Mouse (Mus musculus) mature B cell (primary cell): ENCODE data around the gene Gnaz.

Source experiments
- in situ Hi-C: fragments of 300-500 bp; cut with MboI; formaldehyde crosslinking; loops from 2 replicates; pipeline ENCODE4 v1.14.3; 2019

Gnaz gene

DNA sequence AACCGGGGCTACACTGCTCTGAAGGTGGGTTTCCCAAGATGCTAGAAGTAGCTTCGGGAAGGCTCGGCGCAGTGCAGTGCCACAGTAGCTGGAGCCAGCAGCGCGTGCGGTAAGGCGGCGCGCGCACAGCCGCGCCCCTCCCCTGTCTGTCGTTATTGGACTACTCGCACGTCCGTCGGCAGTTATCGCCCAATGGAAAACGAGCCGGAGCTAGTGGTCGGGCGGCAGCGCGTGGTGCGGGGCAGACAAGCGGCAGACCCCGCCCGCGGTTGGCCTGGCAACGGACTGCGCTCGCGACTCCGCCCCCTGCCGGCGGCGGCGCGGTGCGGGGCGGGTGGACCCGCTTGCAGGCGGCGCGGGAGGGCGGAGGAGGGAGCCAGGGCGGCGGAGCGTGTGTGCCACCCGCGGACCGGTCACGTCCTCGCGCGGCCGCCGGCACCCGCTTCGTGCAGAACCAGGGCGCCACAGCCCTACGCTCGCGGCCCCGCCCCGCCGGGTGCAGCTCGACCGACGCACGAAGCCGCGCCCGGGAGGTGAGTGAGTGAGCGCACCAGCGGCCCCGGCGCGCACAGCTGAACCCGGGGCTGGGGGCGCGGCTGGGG, at the start of gene Gnaz:
Gene Gnaz (plus strand): TSS at position 328 of the 602 bp plus-strand sequence.
- in situ Hi-C loops = no loop called here

DNA sequence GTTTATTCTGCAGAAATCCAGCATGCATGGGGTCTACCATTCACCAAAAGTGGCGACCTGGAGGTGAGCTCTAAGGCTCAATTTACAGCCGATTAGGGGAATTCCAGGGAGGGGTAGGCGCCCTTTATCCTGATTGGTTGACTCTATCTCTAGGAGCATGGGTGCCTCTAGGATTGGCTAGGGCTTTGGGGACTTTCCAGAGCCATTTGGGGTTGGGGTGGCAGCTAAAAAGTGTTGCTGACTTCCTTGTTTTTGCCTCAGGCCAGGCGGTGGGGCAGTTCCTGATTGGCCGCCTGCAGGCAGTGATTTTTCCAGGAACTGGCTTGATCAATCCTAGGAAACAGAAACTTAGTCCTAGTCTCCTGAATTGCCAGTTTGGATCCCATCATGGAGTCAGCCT, 47.7 kb upstream of the Gnaz start:
- in situ Hi-C loops = no loop called here

DNA sequence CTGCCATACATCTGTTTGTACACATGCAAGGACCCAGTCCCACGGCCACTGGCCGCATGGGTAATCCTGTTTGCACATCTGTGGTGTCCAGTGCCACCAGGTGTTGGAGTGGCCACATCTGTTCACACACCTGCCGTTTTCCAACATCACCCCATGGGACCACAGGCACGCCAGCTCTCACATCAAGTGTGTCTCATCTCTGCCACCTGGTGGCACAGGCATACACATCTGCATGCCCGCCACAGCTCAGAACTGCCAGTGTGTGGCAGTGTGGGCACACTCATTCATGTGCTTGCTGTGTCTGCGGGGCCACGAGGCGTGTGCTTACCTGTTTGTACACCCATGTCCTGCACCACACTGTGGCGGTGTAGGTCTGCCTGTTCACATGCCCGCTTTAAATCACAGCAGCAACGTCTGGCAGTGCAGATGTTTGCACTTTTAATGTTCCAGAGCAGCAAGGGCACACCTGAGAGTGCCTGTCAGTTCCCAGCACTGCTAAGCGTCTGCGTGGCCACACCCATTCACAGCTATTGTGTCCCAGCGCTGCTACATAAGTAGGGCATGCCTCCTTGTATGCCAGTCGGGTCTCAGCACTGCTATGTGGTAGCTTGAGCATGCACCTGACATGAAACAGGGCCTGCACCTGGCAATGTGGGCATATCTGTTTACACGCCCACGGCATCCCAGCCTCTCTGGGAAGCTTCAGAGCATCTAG, 46.0 kb upstream of the Gnaz start:
- in situ Hi-C loops = no loop called here

DNA sequence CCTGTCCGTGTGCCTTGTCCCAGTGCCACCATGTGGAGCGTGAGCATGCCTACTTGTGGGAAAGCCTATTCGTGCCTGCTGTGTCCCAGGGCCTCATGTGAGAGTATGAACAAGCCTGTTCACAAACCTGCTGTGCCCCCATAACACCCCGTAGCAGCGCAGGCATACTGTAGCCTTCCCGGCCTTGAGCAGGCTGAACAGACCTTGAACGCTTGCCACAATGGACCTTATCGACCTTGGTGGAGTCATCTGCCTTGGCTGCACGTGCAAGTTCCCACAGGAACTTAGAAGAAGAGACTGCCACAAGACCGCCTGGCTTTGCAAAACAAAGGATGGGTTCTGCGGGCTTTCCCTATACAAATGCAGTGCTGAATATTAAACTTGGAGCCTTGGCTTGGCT, 45.4 kb upstream of the Gnaz start:
- in situ Hi-C loops = no loop called here

DNA sequence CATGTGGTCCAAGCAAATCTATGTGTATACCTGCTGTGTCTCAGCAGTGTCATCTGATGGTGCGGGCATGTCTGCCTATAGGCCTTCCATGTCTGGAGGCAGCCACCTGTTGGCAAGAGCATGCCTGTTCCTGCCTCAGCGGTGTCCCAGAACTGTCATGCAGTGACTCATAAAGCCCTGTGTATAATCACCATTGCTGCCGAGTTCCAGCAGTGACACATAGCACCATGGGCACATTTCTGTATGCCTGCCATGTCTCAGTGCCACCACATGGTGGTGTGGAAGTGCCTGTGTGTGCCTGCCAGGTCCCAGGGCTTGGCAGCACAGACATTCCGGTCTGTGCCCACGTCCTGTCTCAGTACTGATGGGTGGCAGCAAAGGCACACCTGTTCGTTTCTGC, 44.2 kb upstream of the Gnaz start:
- in situ Hi-C loops = no loop called here

DNA sequence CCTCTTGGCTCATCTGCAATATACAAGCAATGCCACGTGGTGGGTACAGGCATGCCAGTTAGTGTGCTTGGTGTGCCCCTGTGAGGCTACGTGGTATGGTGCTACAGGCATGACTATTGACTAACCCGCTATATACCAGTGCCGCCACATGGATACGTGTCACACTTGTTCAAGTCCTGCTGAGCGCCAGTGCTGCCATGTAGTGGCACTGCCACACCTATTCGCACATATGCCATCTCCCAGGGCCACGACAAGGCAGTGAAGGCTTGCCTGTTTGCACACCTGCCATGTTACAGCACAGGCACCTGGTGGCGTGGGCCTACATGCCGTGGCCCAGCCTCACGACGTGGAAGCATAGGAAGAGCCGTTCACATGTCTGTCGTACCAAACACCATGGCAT, 42.7 kb upstream of the Gnaz start:
- in situ Hi-C loops = no loop called here

DNA sequence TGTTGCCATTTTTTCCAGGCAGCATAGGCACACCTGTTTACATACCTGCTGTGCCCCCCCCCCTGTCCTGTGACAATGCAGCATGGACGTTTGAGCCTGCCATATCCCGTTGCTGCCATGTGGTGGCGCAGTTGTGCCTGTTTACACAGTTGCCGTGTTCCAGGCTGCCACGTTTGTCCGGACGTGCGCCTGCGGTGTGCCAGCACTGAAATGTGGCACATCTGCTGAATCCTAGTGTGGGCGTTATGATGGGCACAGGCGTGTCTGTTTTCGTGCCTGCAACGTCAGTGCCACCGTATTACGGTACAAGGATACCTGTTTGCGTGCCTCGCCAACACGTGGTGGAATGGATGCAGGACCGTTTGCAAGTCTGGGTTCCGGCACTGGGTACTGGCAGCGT, 41.7 kb upstream of the Gnaz start:
- in situ Hi-C loops = no loop called here

DNA sequence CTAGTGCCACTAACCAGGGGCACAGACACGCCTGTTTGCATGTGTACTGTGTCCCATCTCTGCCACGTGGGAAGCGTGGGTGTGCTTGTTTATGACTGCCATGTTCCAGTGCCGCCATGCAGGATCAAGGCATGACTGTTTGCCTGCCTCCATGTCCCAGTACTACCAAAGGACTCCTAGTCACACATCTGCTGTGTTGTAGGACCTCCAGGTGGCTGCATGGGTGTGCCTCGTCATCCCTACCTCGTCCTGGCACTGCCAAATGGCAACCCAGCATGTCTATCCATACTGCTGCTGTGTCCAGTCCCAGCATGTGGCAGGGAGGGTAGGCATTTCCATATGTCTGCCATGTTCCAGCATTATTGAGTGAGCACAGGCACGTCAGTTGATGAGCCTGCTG, 38.7 kb upstream of the Gnaz start:
- in situ Hi-C loops = no loop called here

DNA sequence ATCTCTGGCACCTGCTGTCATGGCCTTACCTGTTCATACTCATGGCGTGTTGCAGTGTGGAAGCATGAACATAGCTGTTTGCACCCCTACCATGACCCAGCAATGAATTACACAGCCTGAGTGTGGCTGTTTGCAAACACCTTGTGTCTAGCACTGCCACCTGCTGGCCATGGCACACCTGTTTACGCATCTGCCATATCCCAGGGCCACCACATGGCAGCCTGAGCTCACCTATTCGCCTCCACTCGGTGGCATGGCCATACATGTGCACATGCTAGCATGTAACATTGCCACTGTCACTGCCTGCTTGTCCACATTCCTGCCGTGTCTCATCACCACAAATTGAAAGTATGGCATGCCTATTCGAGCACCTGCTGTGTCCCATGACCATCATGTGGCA, 37.4 kb upstream of the Gnaz start:
- in situ Hi-C loops = no loop called here

DNA sequence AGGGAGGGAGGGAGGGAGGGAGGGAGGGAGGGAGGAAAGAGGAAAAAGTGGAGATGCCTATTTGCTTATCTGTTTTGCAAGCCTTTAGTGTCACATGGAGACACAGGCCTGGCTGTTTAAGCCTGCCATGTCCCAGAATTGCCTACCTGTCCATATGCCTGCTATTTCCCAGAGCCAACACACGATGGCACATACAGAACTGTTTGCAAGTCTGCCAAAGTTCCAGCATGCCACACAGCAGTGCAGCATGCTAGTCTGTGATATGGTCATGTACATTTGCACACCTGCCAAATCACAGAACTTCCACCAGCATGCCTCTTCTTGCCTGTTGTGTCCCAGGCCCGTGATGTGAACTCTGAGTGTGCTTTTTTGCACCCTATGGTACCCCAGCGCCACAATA, 36.4 kb upstream of the Gnaz start:
- in situ Hi-C loops = no loop called here

DNA sequence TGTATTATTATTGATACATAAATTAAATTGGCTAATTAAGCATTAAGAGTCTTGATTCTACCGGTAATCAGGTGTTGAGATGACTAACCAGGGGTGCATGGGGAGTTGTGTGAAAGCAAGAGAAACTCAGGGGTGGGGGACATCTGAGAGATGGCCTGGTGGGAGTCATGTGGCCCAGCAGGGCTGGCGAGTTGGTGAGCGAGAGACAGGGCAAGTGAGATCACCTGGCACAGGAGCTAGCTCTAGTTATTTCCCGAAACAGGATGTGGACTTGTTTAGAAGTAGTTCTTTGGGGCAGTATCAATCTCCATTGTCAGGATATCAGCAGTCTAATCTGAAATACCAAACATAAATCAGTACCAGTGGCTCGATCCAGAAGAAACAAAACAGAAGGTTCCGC, 35.3 kb upstream of the Gnaz start:
- in situ Hi-C loops = no loop called here

DNA sequence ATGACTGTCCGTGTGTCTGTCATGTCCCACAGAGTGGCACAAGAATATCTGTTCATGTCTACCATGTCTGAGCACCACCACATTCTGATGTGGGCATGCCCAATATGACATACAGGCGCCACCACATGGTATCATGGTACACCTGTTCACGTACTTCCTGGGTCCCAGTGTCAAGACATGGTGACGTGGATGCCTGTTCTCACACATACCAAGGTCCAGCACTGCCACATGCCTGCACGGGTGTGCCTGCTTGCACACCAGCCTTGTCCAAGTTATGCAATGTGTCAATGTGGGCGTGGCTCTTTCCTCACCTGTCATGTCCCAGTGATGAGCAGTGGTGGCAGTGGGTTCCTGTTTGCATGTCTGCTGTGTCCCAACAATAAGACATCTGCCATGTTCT, 34.5 kb upstream of the Gnaz start:
- in situ Hi-C loops = no loop called here

DNA sequence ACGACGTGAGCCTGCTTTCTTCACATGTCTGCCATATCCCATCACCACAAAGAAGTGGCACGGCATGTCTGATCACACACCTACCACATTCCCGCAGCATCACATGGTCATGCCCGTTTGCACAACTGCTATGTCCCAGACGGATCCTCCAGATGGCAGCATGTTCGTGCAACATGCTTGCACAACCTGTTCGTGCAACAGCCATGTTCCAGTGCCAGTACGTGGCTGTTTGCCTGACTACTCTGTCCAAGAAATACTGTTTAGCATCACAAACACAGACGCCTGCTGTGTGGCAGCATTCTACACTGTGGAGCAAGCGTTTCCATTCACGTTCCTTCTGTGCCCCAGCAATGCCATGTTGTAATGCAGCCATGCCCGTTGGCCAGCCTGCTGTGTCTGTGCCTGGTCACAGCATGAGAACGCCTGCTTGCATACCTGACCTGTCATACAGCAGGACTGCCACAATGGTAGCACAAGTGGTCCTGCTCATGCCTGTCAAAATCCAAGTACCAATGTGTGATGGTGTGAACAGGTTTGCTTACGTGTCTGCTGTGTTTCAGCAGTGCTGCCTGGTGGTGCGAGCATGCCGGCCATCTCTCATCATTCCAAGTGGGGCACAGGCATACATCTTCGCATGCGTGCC, 33.3 kb upstream of the Gnaz start:
- in situ Hi-C loops = no loop called here

DNA sequence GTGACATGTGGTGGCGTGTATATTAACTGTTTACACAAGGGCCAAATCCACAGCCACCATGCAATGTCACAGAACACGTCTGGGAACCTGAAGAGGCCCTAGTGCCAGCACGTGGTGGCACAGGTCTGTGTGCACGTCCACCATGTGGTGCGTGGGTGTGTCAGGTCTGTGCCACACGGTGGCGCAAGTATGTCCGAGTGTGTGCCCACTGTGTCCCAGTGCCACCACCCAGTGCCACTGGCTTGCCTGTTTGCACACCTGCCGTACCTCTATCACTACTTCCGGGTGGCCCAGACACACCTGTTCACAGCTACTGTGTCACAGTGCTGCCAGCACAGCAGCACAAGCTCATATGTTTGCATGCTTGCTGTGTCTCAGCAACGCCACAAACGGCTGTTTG, 32.5 kb upstream of the Gnaz start:
- in situ Hi-C loops = no loop called here

DNA sequence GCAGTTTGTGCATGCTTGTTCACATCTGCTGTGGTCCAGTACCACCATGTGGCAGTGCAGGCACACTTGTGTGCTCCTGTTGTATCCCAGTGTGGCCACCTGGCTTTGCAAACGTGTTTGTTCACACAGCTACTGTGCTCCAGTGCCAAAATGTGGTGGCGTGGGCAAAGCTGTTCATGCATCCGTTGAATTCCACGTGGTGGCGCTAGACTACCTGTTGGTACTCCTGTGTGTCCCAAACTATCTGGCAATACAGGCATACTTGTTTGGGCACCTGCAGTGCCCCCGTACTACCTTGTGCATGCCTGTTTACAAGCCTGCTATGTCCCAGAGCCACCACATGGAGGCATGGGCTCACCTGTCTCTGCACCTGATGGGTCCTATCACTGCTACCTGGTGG, 32.0 kb upstream of the Gnaz start:
- in situ Hi-C loops = loop anchor here (5.0 kb wide), 1 partner anchor 217 kb away; no protein-coding TSS in a partner anchor

DNA sequence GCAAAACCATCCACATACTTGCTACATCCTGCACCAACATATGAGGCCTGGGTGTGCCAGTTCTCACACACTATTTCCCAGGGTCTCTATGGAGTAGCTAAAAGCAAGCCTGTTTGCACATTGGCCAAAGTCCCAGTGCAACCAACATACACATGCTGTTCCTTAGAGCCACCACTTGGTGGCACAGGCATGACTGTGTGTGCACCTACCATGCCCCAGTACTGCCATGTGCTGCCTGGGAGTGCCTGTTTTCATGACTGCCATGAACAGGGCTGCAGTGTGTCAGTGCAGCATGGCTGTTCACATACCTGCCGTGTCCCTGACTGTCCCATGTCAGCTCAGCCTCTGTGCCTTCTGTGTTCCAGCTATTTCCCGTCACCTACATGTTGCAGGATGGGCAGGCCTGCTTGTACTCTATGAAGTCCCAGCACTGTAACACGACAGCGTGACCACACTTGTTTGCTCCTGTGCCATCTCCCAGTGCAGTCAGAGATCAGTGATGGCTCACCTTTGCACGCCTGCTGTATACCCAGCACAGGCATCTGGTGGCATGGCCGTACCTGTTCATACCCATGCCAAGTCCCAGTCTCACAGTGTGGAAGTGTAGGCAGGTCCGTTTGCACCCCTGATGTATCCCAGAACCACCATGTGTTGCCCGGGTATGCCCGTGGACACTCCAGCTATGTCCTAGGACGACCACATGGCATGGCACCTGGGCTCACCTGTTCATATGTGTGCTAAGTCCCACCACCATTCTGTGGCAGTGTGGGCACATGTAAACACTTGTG, 29.8 kb upstream of the Gnaz start:
- in situ Hi-C loops = loop anchor here (5.0 kb wide), 1 partner anchor 215 kb away; no protein-coding TSS in a partner anchor

DNA sequence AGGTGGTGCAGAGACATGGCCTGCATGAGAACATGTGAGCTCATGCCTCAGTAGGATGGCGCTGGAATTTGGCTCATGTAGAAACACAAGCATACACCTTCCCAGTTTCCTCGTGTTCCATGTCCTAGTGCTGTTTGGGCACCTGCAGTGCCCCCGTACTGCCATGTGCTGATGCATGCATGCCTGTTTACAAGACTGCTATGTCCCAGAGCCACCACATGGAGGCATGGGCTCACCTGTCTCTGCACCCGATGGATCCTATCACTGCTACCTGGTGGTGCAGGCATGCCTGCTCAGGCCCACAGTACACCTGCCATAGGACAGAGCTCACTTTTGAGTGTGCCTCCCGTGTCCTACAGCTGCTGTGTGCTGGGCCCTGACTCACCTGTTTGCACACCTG, 28.6 kb upstream of the Gnaz start:
- in situ Hi-C loops = loop anchor here (5.0 kb wide), 1 partner anchor 214 kb away; no protein-coding TSS in a partner anchor

DNA sequence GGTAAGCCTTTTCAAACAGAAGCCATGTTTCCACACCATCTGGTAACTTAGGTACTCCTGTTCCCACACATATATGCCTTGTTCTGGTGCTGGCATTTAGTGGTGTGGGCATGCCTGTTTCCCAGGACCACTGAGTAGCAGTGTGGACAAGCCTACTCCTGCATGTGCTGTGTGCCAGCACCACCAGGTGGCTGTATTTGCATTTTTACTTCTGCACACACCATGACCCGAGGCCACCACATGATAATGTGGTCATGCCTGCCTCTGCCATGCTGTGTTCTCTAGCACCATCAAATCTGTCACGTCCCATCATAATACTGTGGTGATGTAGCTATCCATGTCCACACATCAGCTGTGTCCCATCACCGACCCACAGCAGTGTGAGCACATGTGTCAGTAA, 27.7 kb upstream of the Gnaz start:
- in situ Hi-C loops = loop anchor here (5.0 kb wide), 1 partner anchor 213 kb away; no protein-coding TSS in a partner anchor

DNA sequence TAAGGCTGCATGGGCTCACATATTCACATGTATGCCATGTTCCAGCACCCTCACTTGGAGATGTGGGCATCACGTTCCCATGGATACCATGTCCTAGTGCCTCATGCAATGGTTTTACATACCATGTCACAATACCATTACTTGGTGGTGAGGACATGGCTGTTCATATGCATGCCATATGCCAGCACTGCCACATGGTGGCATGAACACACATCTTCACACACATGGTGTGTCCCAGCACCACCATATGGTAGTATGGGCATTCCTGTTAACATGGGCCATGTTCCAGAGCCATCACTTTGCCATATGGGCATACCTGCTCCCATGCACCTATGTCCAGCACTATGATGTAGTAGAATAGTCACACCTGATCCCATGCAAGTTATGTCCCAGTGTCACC, 26.2 kb upstream of the Gnaz start:
- in situ Hi-C loops = no loop called here

DNA sequence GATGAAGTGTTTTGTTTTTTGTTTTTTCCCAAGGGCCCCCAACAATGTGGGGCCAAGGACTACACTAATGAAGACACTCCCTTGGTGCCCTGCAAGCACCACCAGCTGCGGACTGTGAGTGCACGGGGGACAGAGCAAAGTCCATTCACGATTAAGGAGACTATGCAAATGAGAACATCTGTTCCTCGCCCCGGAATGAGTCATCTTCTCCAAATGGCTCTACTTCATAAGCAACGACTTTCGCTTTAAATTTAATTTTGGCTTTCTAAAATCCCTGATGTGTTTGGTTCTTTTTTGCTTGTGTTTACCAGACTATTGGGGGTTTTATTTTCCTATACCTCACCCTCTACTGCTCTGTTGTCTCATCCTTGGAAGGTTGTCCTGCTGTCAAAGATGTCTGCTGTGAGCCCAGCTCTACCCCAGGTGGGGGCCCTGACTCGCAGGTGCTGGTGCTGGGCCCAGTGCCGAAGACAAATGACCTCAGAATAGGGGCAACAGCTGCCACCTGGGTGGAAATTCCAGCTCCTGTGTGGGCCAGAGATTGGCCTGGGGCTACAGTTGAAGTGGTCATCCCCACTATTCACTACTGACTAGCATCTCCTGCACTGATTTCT, 14.0 kb upstream of the Gnaz start:
- in situ Hi-C loops = no loop called here

DNA sequence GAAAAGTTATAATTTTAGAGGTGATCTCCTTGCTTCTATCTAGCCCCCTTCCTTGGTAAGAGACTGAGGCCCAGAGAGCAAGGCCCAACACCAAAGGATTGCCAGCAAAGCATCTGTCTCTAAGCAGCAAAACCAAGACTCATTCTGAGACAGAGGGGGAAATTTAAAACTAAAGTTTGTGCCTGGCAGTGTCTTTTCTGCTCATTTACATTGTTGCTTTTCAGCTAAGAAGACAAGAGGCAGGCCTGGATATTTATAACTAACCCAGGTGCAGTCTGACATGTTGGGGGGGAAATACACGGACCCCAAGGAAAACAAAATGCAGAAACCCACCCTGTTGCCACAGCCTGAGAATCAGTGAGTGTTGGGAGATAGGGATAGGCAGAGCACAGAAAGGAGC, 2.6 kb upstream of the Gnaz start:
- in situ Hi-C loops = no loop called here

DNA sequence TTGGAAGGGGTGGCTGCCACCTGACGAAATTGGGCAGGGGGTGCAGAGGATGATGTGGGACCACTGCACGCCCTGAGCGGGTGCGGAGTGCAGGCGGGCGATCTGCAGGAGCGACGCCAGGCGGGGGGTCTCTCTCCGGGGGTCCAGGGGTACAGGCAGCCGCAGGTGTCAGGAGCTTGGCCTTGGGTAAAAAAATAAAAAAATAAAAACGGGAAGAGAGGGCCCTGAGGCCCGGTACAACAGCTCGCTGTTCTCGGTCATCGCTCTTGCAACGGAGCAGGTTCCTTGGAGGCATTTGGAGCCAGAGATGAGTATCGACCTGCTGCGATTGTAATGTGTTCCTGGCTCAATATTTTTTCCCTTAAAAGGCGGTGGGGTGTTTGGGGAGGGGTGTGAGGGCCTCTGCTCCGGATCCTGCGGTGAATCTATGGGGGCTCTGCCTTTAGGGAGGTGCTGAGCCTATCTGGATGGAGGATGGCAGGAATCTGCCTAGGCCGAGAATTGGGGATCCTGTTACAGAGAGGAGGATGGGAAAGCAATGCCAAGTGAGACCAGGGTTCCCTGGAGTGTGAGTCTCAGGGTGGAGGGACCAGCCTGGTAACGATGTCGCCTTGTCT, 782 bp downstream of the Gnaz start:
- in situ Hi-C loops = no loop called here
